Mouse (Mus musculus): ENCODE data around the gene Col6a6. TPM values are rescaled to one million over a fixed set of nuclear protein-coding genes. Genes with fewer than 3 reads are reported as not detected.

Gene Col6a6
- polyA plus RNA-seq, 1 experiment from 2014 or later: 0.09 TPM

GRCm38 (mm10) chr9:105765891-105766290, 62.1 kb downstream of the Col6a6 start:
- Histone ChIP-seq H3K27me3 (ENCODE audit: control insufficient read depth, insufficient read depth, low read length) (no peaks in the 10 kb centered on the region), H3K9me3 (ENCODE audit: control insufficient read depth, low read length) (no peaks in the 10 kb centered on the region), H3K4me1 (ENCODE audit: control insufficient read depth, insufficient read depth, low read length) (no peaks in the 10 kb centered on the region), H3K36me3 (ENCODE audit: control insufficient read depth, insufficient read depth, low read length) (no peaks in the 10 kb centered on the region), H3K9ac (replicated peaks; ENCODE audit: low read length) (no peak overlapping the region), H3K4me3 (replicated peaks; ENCODE audit: low read depth, low read length) (no peak overlapping the region), H3K27ac (replicated peaks; ENCODE audit: low read depth, low read length) (no peak overlapping the region), H3K4me2 (ENCODE audit: low read length) (no peak overlapping the region)
- ATAC-seq (ENCODE audit: low FRiP score, low TSS enrichment) (no peak), DNase-seq (no peak)
- WGBS: 67% methylated on average over 2 of the region's 2 CpGs

DNA sequence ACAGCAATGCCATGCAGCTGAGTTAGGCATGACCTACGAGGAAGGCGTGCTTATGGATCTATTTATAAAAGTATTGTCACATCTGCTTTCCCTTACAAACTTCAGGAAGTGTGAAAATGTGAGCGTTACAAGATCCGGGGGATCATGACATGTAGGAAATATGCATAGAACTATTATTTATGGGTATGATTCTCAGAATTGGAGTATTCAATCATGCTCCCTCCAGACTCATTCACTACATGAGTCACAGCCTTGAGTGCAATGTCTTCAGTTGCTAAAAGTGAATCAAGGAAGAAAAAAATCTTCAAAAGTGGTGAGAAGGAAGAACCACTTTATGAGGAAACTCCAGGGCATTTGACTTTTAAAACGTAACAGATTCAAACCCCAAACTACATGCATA, 63.3 kb downstream of the Col6a6 start:
- ATAC-seq (ENCODE audit: low FRiP score, low TSS enrichment) (no peak), DNase-seq (no peak)
- Histone ChIP-seq H3K9me3 (ENCODE audit: control insufficient read depth, low read length) (no peaks in the 10 kb centered on the region), H3K36me3 (ENCODE audit: control insufficient read depth, insufficient read depth, low read length) (no peaks in the 10 kb centered on the region), H3K27me3 (ENCODE audit: control insufficient read depth, insufficient read depth, low read length) (no peaks in the 10 kb centered on the region), H3K4me1 (ENCODE audit: control insufficient read depth, insufficient read depth, low read length) (no peaks in the 10 kb centered on the region), H3K27ac (replicated peaks; ENCODE audit: low read depth, low read length) (no peak overlapping the region), H3K4me2 (ENCODE audit: low read length) (no peak overlapping the region), H3K4me3 (replicated peaks; ENCODE audit: low read depth, low read length) (no peak overlapping the region), H3K9ac (replicated peaks; ENCODE audit: low read length) (no peak overlapping the region)
- 94% methylated on average over 5 of the region's 5 CpGs for WGBS

- Histone ChIP-seq H3K4me1 (ENCODE audit: control insufficient read depth, insufficient read depth, low read length) (no peaks in the 10 kb centered on the region), H3K36me3 (ENCODE audit: control insufficient read depth, insufficient read depth, low read length) (no peaks in the 10 kb centered on the region), H3K4me2 (ENCODE audit: low read length) (no peak overlapping the region), H3K27ac (replicated peaks; ENCODE audit: low read depth, low read length) (no peak overlapping the region), H3K27me3 (ENCODE audit: control insufficient read depth, insufficient read depth, low read length) (no peaks in the 10 kb centered on the region), H3K4me3 (replicated peaks; ENCODE audit: low read depth, low read length) (no peak overlapping the region), H3K9ac (replicated peaks; ENCODE audit: low read length) (no peak overlapping the region), H3K9me3 (ENCODE audit: control insufficient read depth, low read length) (no peaks in the 10 kb centered on the region)
- 77% methylated on average over 5 of the region's 5 CpGs for WGBS
- DNase-seq: no peak
- no peak for ATAC-seq (ENCODE audit: low FRiP score, low TSS enrichment)
These were observed 63.8 kb downstream of the Col6a6 start for GRCm38 (mm10) chr9:105764127-105764526.

- 85% methylated on average over 3 of the region's 3 CpGs for WGBS
- ATAC-seq (ENCODE audit: low FRiP score, low TSS enrichment): no peak
- H3K36me3 ChIP-seq (ENCODE audit: control insufficient read depth, insufficient read depth, low read length): no peaks in the 10 kb centered on the region
- H3K4me3 ChIP-seq (replicated peaks; ENCODE audit: low read depth, low read length): no peak overlapping the region
- H3K4me2 ChIP-seq (ENCODE audit: low read length): no peak overlapping the region
- H3K9ac ChIP-seq (replicated peaks; ENCODE audit: low read length): no peak overlapping the region
- H3K27me3 ChIP-seq (ENCODE audit: control insufficient read depth, insufficient read depth, low read length): no peaks in the 10 kb centered on the region
- H3K27ac ChIP-seq (replicated peaks; ENCODE audit: low read depth, low read length): no peak overlapping the region
- DNase-seq: no peak
- no peaks in the 10 kb centered on the region for H3K9me3 ChIP-seq (ENCODE audit: control insufficient read depth, low read length)
- H3K4me1 ChIP-seq (ENCODE audit: control insufficient read depth, insufficient read depth, low read length): no peaks in the 10 kb centered on the region
These were observed 64.3 kb downstream of the Col6a6 start for GRCm38 (mm10) chr9:105763625-105764024.

- H3K9ac ChIP-seq (replicated peaks; ENCODE audit: low read length): no peak overlapping the region
- H3K27ac ChIP-seq (replicated peaks; ENCODE audit: low read depth, low read length): no peak overlapping the region
- WGBS: 88% methylated on average over 7 of the region's 7 CpGs
- DNase-seq (no peak), ATAC-seq (ENCODE audit: low FRiP score, low TSS enrichment) (no peak)
- no peak overlapping the region for H3K4me3 ChIP-seq (replicated peaks; ENCODE audit: low read depth, low read length)
- H3K36me3 ChIP-seq (ENCODE audit: control insufficient read depth, insufficient read depth, low read length): no peaks in the 10 kb centered on the region
- no peaks in the 10 kb centered on the region for H3K4me1 ChIP-seq (ENCODE audit: control insufficient read depth, insufficient read depth, low read length)
- no peak overlapping the region for H3K4me2 ChIP-seq (ENCODE audit: low read length)
- H3K27me3 ChIP-seq (ENCODE audit: control insufficient read depth, insufficient read depth, low read length): no peaks in the 10 kb centered on the region
- no peaks in the 10 kb centered on the region for H3K9me3 ChIP-seq (ENCODE audit: control insufficient read depth, low read length)
These were observed 65.7 kb downstream of the Col6a6 start for GRCm38 (mm10) chr9:105762274-105762673.

DNA sequence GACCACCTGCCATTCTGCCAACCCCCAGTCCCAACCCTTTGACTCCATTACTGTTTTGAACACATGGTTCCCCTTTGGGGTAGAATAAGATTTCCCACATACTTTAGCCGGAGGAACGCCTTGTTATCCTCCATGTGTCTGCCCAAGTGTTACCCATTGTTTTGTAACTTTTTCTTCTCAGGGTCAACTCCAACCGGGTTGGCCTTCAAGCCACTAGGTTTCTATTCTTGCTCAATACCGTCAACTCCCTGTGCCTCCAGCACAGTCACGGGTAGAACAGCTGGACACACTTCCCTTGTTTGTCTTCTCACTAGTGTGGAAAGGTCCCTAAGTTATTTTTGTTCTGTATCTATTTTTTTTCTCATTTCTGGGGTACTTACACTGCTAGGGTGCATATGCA, 69.1 kb downstream of the Col6a6 start:
- 87% methylated on average over 5 of the region's 5 CpGs for WGBS
- H3K9ac ChIP-seq (replicated peaks; ENCODE audit: low read length): no peak overlapping the region

GRCm38 (mm10) chr9:105758173-105758765, 69.7 kb downstream of the Col6a6 start:
- H3K9ac ChIP-seq (replicated peaks; ENCODE audit: low read length): no peak overlapping the region
- no peak overlapping the region for H3K4me2 ChIP-seq (ENCODE audit: low read length)
- no peak overlapping the region for H3K27ac ChIP-seq (replicated peaks; ENCODE audit: low read depth, low read length)
- H3K4me1 ChIP-seq (ENCODE audit: control insufficient read depth, insufficient read depth, low read length): no peaks in the 10 kb centered on the region
- ATAC-seq (ENCODE audit: low FRiP score, low TSS enrichment) (no peak), DNase-seq (no peak)
- WGBS: 89% methylated on average over 14 of the region's 14 CpGs
- H3K27me3 ChIP-seq (ENCODE audit: control insufficient read depth, insufficient read depth, low read length): no peaks in the 10 kb centered on the region
- H3K36me3 ChIP-seq (ENCODE audit: control insufficient read depth, insufficient read depth, low read length): no peaks in the 10 kb centered on the region
- H3K9me3 ChIP-seq (ENCODE audit: control insufficient read depth, low read length): no peaks in the 10 kb centered on the region
- H3K4me3 ChIP-seq (replicated peaks; ENCODE audit: low read depth, low read length): no peak overlapping the region

More for the DNA sequence above, 69.1 kb downstream of the Col6a6 start:
- Histone ChIP-seq H3K27ac (replicated peaks; ENCODE audit: low read depth, low read length) (no peak overlapping the region), H3K36me3 (ENCODE audit: control insufficient read depth, insufficient read depth, low read length) (no peaks in the 10 kb centered on the region), H3K27me3 (ENCODE audit: control insufficient read depth, insufficient read depth, low read length) (no peaks in the 10 kb centered on the region), H3K4me3 (replicated peaks; ENCODE audit: low read depth, low read length) (no peak overlapping the region), H3K4me2 (ENCODE audit: low read length) (no peak overlapping the region), H3K4me1 (ENCODE audit: control insufficient read depth, insufficient read depth, low read length) (no peaks in the 10 kb centered on the region), H3K9me3 (ENCODE audit: control insufficient read depth, low read length) (no peaks in the 10 kb centered on the region)
- no peak for ATAC-seq (ENCODE audit: low FRiP score, low TSS enrichment)
- no peak for DNase-seq

DNA sequence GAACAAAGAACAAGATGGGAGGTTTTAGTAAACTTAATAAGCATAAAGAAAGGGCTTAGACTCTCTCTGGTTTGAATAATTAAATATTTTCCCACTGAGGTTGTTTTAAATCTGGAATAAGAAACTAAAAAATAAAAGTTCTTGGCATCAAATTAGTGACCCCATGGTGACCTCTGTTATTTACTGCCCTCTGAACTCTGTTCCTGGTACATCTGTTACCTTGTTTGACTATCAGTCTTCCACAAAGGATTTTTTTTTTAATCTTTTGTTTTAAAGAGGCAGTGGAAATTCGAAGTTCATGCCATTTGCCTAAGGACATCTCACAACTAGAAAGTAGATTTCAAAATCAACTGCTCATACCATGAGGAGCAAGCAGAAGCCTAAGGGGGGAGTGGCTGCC, 73.7 kb downstream of the Col6a6 start:
- ATAC-seq (ENCODE audit: low FRiP score, low TSS enrichment) (no peak), DNase-seq (no peak)
- Histone ChIP-seq H3K4me3 (replicated peaks; ENCODE audit: low read depth, low read length) (no peak overlapping the region), H3K27ac (replicated peaks; ENCODE audit: low read depth, low read length) (no peak overlapping the region), H3K27me3 (ENCODE audit: control insufficient read depth, insufficient read depth, low read length) (no peaks in the 10 kb centered on the region), H3K36me3 (ENCODE audit: control insufficient read depth, insufficient read depth, low read length) (no peaks in the 10 kb centered on the region), H3K4me1 (ENCODE audit: control insufficient read depth, insufficient read depth, low read length) (no peaks in the 10 kb centered on the region), H3K9ac (replicated peaks; ENCODE audit: low read length) (no peak overlapping the region), H3K4me2 (ENCODE audit: low read length) (no peak overlapping the region), H3K9me3 (ENCODE audit: control insufficient read depth, low read length) (no peaks in the 10 kb centered on the region)
- WGBS: 47% methylated on average over 1 of the region's 1 CpGs

GRCm38 (mm10) chr9:105745861-105746260, 82.1 kb downstream of the Col6a6 start:
- Histone ChIP-seq H3K9me3 (ENCODE audit: control insufficient read depth, low read length) (no peaks in the 10 kb centered on the region), H3K27me3 (ENCODE audit: control insufficient read depth, insufficient read depth, low read length) (no peaks in the 10 kb centered on the region), H3K36me3 (ENCODE audit: control insufficient read depth, insufficient read depth, low read length) (no peaks in the 10 kb centered on the region), H3K27ac (replicated peaks; ENCODE audit: low read depth, low read length) (no peak overlapping the region), H3K4me1 (ENCODE audit: control insufficient read depth, insufficient read depth, low read length) (no peaks in the 10 kb centered on the region), H3K4me2 (ENCODE audit: low read length) (no peak overlapping the region), H3K9ac (replicated peaks; ENCODE audit: low read length) (no peak overlapping the region), H3K4me3 (replicated peaks; ENCODE audit: low read depth, low read length) (no peak overlapping the region)
- DNase-seq (no peak), ATAC-seq (ENCODE audit: low FRiP score, low TSS enrichment) (no peak)
- 96% methylated on average over 3 of the region's 3 CpGs for WGBS

Data from midbrain, embryonic 14.5 days (tissue).